Comparison of ENCODE assay signal across 8 mouse cellular contexts in genomic region chr5:72167594-72168284, GRCm38 (mm10). TPM values are rescaled to one million over a fixed set of nuclear protein-coding genes. Genes with fewer than 3 reads are reported as not detected.
DNase-seq lines count a peak whose midpoint lies in the region; ATAC-seq and TF ChIP-seq lines count a peak whose summit lies in the region.

TSS of gene Commd8 (minus strand) at chr5:72168189.

- no peak for TF ChIP-seq CTCF in G1E (IDR thresholded peaks at IDR 0.05; ENCODE audit: low read depth, low read length)
- no peak for TF ChIP-seq CTCF in forebrain, postnatal 0 days (IDR thresholded peaks at IDR 0.05; ENCODE audit: low read depth)

- peak within 1 kb of the TSS; percentile 60 for H3K27ac ChIP-seq in forebrain, postnatal 0 days (ENCODE audit: low read depth, low read length)
- peak within 1 kb of the TSS; percentile 76 for H3K27ac ChIP-seq in lung, embryonic 15.5 days

- WGBS in forebrain, postnatal 0 days: under 1% methylated on average over 38 of the region's 38 CpGs
- WGBS in lung, embryonic 15.5 days: under 1% methylated on average over 38 of the region's 38 CpGs

- H3K4me2 ChIP-seq in forebrain, postnatal 0 days (ENCODE audit: low read depth): peak within 1 kb of the TSS; percentile 94
- peak within 1 kb of the TSS; percentile 68 for H3K4me2 ChIP-seq in lung, embryonic 15.5 days

- peak; percentile 79 for ATAC-seq in G1E (ENCODE audit: extremely low read depth, insufficient number of reproducible peaks, low FRiP score, poor library complexity, severe bottlenecking)
- ATAC-seq in forebrain, postnatal 0 days: peak; percentile 96
- peak; percentile 95 for ATAC-seq in lung, embryonic 15.5 days (ENCODE audit: borderline replicate concordance, extremely low read depth, low FRiP score, low TSS enrichment)

- peaks cover 29% of the 10 kb centered on the region for H3K36me3 ChIP-seq in G1E (replicated peaks)
- peaks cover 1% of the 10 kb centered on the region; the same call in 1 of the 2 replicates for H3K36me3 ChIP-seq in forebrain, postnatal 0 days (ENCODE audit: insufficient read depth)
- H3K36me3 ChIP-seq in lung, embryonic 15.5 days: peaks cover 6% of the 10 kb centered on the region; the same call in 1 of the 2 replicates

- no peaks in the 10 kb centered on the region for H3K27me3 ChIP-seq in G1E (ENCODE audit: insufficient read depth, low read length)
- H3K27me3 ChIP-seq in forebrain, postnatal 0 days (ENCODE audit: insufficient read depth, low read length): no peaks in the 10 kb centered on the region
- no peaks in the 10 kb centered on the region for H3K27me3 ChIP-seq in lung, embryonic 15.5 days

- H3K4me3 ChIP-seq in G1E (ENCODE audit: low read depth, low read length): peak within 1 kb of the TSS; percentile 80
- H3K4me3 ChIP-seq in forebrain, postnatal 0 days (ENCODE audit: low read depth, low read length): peak within 1 kb of the TSS; percentile 58
- peak within 1 kb of the TSS; percentile 85 for H3K4me3 ChIP-seq in lung, embryonic 15.5 days

- peak; percentile 82 for DNase-seq in G1E (ENCODE audit: low spot score)
- peak; percentile 92 to 93 for DNase-seq in cerebellum, adult 18-20 months
- peak; percentile 97 for DNase-seq in forebrain, postnatal 0 days
- peak; percentile 97 for DNase-seq in heart, postnatal 4 days
- peak; percentile 92 to 95 for DNase-seq in layer of hippocampus, adult 8-10 months (ENCODE audit: low spot score in 2 of 2)
- DNase-seq in ovary, adult 18-20 months (ENCODE audit: low spot score): peak; percentile 92
- peak; percentile 97 for DNase-seq in thymus, postnatal 0 days (ENCODE audit: low spot score)

- H3K9me3 ChIP-seq in G1E (replicated peaks): no peaks in the 10 kb centered on the region
- H3K9me3 ChIP-seq in forebrain, postnatal 0 days (ENCODE audit: low read length): no peaks in the 10 kb centered on the region
- no peaks in the 10 kb centered on the region for H3K9me3 ChIP-seq in lung, embryonic 15.5 days

- peaks cover 27% of the 10 kb centered on the region for H3K4me1 ChIP-seq in G1E (ENCODE audit: insufficient read depth, low read depth, low read length)
- H3K4me1 ChIP-seq in forebrain, postnatal 0 days (ENCODE audit: insufficient read depth): peaks cover 12% of the 10 kb centered on the region
- peaks cover 10% of the 10 kb centered on the region for H3K4me1 ChIP-seq in lung, embryonic 15.5 days

- H3K9ac ChIP-seq in forebrain, postnatal 0 days: peak within 1 kb of the TSS; percentile 66
- H3K9ac ChIP-seq in lung, embryonic 15.5 days: peak within 1 kb of the TSS; percentile 78

RNA-seq across cellular contexts. Expression of gene Commd8, which starts in this region (rescaled TPM):
- 70.9 and 81.8 TPM in 2 replicates for total RNA-seq in G1E (2014; fragmentation: Nextera tagmentation)
- 118 and 144 TPM in 2 replicates for total RNA-seq in G1E (2017)
- polyA plus RNA-seq in G1E (2012): 4.9 and 8.6 TPM in 2 replicates
- total RNA-seq in forebrain, postnatal 0 days (2014; rRNA removed): 64.9 and 66.2 TPM in 2 replicates
- polyA plus RNA-seq in forebrain, postnatal 0 days (2015; fragmentation: Nextera tagmentation; extraction: Ambion mirVana): 158 TPM in 2 replicates
- total RNA-seq in heart, postnatal 4 days (2021): 10 to 100 TPM; 43.2 to 46.3 TPM
- total RNA-seq in layer of hippocampus, adult 8-10 months (2022): 100 to 1,000 TPM in 1 of 4 experiments, 10 to 100 TPM in 3; 94.5 to 114 (median 97.0) TPM
- polyA plus RNA-seq in lung, embryonic 15.5 days (2015; fragmentation: Nextera tagmentation; extraction: Ambion mirVana): 131 and 134 TPM in 2 replicates
- polyA plus RNA-seq in thymus, postnatal 0 days (2015; fragmentation: Nextera tagmentation; extraction: Ambion mirVana): 159 and 167 TPM in 2 replicates

Comparison
In these comparisons a context has a peak if more than half of its experiments do, and no peak if none do; other contexts are left out.
1. Peak in every context shown above with its lines: DNase-seq, ATAC-seq, H3K4me3 ChIP-seq and H3K27ac ChIP-seq.
2. RNA of gene Commd8 (polyA plus RNA-seq): 159 to 167 TPM in thymus, postnatal 0 days, 158 TPM in forebrain, postnatal 0 days and 131 to 134 TPM in lung, embryonic 15.5 days; 4.9 to 8.6 TPM in G1E; every median in the first group is over 10 times any median in the second.